Mouse (Mus musculus) kidney, postnatal 25 days (tissue): ENCODE data around the gene Rpp30.

Experiments used
- DNase-seq, 2 experiments: peaks; one replicate each; pipeline ENCODE4 v3.0.0; 2021; ENCODE audit warnings: mixed read lengths in 2 of 2

The Rpp30 gene

GRCm38 (mm10) chr19:36083262-36084225, at the start of gene Rpp30:
Rpp30 (plus strand) TSS chr19:36083716.
- DNase-seq = peak; percentile 89 to 93

GRCm38 (mm10) chr19:36046046-36046445, 37.5 kb upstream of the Rpp30 start:
- DNase-seq = no peak

GRCm38 (mm10) chr19:36056502-36057221, 26.9 kb upstream of the Rpp30 start:
- peak in 1 of 2 experiments; percentile 34 for DNase-seq

GRCm38 (mm10) chr19:36057231-36057811, 26.2 kb upstream of the Rpp30 start, which contains the start of gene Htr7:
Htr7 (minus strand) TSS chr19:36057507.
- DNase-seq = no peak

- DNase-seq = no peak
Measured at GRCm38 (mm10) chr19:36062801-36063529, 20.6 kb upstream of the Rpp30 start.

- DNase-seq = peak; percentile 38 to 45
Measured at GRCm38 (mm10) chr19:36082606-36083261, 782 bp upstream of the Rpp30 start.

GRCm38 (mm10) chr19:36090781-36091180, 7.3 kb downstream of the Rpp30 start:
- DNase-seq = no peak

GRCm38 (mm10) chr19:36097194-36097593, 13.7 kb downstream of the Rpp30 start:
- DNase-seq = no peak

GRCm38 (mm10) chr19:36098265-36098664, 14.7 kb downstream of the Rpp30 start:
- no peak for DNase-seq

- no peak for DNase-seq
Measured at GRCm38 (mm10) chr19:36098916-36099315, 15.4 kb downstream of the Rpp30 start.

- DNase-seq = no peak
Measured at GRCm38 (mm10) chr19:36103909-36104308, 20.4 kb downstream of the Rpp30 start.

GRCm38 (mm10) chr19:36109318-36109944, 25.9 kb downstream of the Rpp30 start:
- no peak for DNase-seq

- no peak for DNase-seq
Measured at GRCm38 (mm10) chr19:36110465-36110864, 26.9 kb downstream of the Rpp30 start.

GRCm38 (mm10) chr19:36111054-36111895, 27.8 kb downstream of the Rpp30 start:
- peak in 1 of 2 experiments; percentile 5 for DNase-seq

- no peak for DNase-seq
Measured at GRCm38 (mm10) chr19:36112007-36112406, 28.5 kb downstream of the Rpp30 start.

- no peak for DNase-seq
Measured at GRCm38 (mm10) chr19:36116185-36116584, 32.7 kb downstream of the Rpp30 start.

- no peak for DNase-seq
Measured at GRCm38 (mm10) chr19:36119219-36119618, 35.7 kb downstream of the Rpp30 start.

- DNase-seq = no peak
Measured at GRCm38 (mm10) chr19:36119783-36120471, 36.4 kb downstream of the Rpp30 start, which contains the start of gene Ankrd1. Ankrd1 (minus strand) TSS chr19:36120099.

- no peak for DNase-seq
Measured at GRCm38 (mm10) chr19:36124203-36124602, 40.7 kb downstream of the Rpp30 start.

- no peak for DNase-seq
Measured at GRCm38 (mm10) chr19:36128440-36128839, 44.9 kb downstream of the Rpp30 start.
